Mouse (Mus musculus) splenic B cell, adult 2 months (primary cell): Measurements from ENCODE around the gene Gm17359.

Experiments used
- DNase-seq: peaks from one replicate; pipeline ENCODE4 v3.0.0-alpha.2; 2011; ENCODE audit warnings: low read depth, low spot score
- H3K27me3 ChIP-seq: 2 replicates; pipeline ENCODE4 v1.6.1; 2012; ENCODE audit warnings: mild to moderate bottlenecking, low read length, moderate library complexity, mixed read lengths; ENCODE audit not compliant: control insufficient read depth, poor library complexity, insufficient read depth, severe bottlenecking
- H3K36me3 ChIP-seq: 2 replicates; pipeline ENCODE4 v1.6.1; 2012; ENCODE audit warnings: mild to moderate bottlenecking, low read length, moderate library complexity, mixed read lengths; ENCODE audit not compliant: control insufficient read depth, poor library complexity, insufficient read depth, severe bottlenecking

Gm17359 gene

GRCm38 (mm10) chr3:79336044-79336766 is at the start of gene Gm17359:
Gene Gm17359 (plus strand): TSS chr3:79336661.
- Histone ChIP-seq H3K36me3 (no peaks in the 10 kb centered on the region), H3K27me3 (no peaks in the 10 kb centered on the region)
- no peak for DNase-seq

GRCm38 (mm10) chr3:79287108-79287576 is 49.3 kb upstream of the Gm17359 start:
- Histone ChIP-seq H3K27me3 (no peaks in the 10 kb centered on the region; the same call in 1 of the 2 replicates), H3K36me3 (no peaks in the 10 kb centered on the region)
- DNase-seq: peak; percentile 93

DNA sequence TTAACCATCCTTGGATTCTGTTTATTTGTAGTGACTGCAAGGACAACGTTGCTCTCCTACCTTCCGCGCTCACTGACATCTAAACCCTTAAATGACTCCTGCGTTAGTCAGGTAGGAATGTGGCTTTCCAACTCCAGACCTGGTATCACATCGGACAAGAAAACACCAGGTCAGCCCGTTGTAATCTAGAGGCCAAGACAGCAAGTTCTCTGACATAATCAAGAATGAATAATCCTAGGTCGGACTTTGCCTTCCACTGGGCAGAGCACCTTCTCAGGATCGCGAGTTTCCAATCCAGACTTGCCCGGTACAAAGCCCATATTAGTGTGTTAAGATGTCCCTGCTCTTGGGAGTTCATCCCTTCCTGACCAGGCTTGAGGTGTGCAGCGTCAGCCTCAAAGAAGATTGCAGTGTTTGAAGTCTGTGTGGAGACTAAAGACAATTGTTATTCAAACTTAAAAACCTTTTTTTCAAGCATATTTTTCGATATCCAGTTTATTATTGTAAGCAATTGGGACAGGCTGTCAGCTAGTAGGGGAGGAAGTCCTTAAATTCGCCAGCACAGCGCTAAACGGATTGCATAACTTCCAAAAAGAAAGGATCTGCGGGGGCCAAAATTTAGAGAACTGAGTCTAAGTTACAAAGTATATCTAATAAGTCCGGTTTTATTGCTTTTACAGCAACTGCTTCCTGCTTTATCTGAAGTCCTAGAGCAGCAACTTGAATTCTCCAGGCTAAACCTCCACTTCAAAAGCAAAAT is 48.6 kb upstream of the Gm17359 start:
- Histone ChIP-seq H3K27me3 (no peaks in the 10 kb centered on the region; the same call in 1 of the 2 replicates), H3K36me3 (no peaks in the 10 kb centered on the region)
- DNase-seq: peak; percentile 6

DNA sequence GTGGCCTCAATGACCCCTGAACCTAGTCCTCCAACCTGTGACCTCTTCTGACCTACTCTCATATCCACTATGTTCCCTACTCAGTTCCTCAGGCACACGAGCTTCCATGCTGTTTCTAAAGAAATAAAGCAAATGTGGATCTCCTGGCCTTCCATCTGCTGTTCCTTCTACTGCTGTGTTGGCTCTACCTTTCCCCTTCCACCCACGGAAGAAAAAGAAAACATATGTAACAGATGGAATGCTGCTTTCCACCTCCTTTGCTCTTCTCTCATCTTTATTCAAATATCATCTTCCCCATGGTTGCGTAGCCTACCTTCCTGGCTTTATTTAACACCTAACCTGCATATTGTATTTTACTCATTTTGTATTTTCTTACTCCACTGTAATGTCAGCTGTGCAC is 47.4 kb upstream of the Gm17359 start:
- Histone ChIP-seq H3K36me3 (no peaks in the 10 kb centered on the region), H3K27me3 (no peaks in the 10 kb centered on the region; the same call in 1 of the 2 replicates)
- DNase-seq: no peak

GRCm38 (mm10) chr3:79293023-79293422 is 43.4 kb upstream of the Gm17359 start:
- Histone ChIP-seq H3K36me3 (no peaks in the 10 kb centered on the region), H3K27me3 (no peaks in the 10 kb centered on the region)
- DNase-seq: no peak

- no peaks in the 10 kb centered on the region for H3K27me3 ChIP-seq
- no peak for DNase-seq
- H3K36me3 ChIP-seq: no peaks in the 10 kb centered on the region
Measured at GRCm38 (mm10) chr3:79294701-79295100, 41.8 kb upstream of the Gm17359 start.

- H3K27me3 ChIP-seq: no peaks in the 10 kb centered on the region
- DNase-seq: no peak
- H3K36me3 ChIP-seq: no peaks in the 10 kb centered on the region
Measured at GRCm38 (mm10) chr3:79296049-79296448, 40.4 kb upstream of the Gm17359 start.

GRCm38 (mm10) chr3:79296586-79296985 is 39.9 kb upstream of the Gm17359 start:
- DNase-seq: no peak
- Histone ChIP-seq H3K36me3 (no peaks in the 10 kb centered on the region), H3K27me3 (no peaks in the 10 kb centered on the region)

DNA sequence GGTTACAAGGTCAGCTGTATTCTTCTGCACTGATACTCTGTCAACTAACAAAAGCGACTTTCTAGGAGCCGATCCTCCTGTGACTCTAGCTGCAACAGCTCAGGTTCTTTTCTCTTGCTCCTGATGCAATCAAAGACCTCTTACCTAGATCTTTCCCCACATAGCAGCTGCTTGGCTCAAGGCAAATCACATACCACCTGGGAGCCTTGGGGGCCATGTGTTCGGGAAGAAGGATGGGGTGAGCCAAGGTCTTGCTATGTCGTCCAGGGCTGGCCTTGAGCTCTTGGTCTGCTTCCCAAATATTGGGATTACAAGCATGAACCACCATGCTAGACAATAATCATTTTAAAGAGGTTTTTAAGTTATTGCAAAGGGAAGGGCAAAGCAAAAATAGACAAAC is 39.2 kb upstream of the Gm17359 start:
- no peak for DNase-seq

DNA sequence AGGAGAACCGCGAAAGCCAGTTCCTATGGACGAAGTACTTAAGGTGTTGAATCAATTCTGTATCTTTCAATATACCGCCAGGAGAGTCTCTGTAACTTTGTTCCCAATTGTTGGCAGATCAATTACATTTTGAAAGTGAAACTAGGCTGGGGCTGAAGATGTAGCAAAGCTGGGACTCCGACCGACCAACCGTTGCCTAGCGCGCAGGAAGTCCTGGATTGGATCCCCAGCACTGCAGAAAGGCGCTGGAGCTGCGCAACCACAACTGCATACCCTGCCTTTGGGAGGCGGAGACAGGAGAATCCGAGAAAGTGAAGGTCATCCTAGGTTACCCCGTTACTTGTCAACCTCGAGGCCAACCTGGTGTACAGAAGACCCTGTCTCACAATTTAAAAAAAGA is 37.1 kb upstream of the Gm17359 start:
- peaks cover 1% of the 10 kb centered on the region; the same call in 1 of the 2 replicates for H3K27me3 ChIP-seq
- DNase-seq: no peak
- no peaks in the 10 kb centered on the region for H3K36me3 ChIP-seq

More for the DNA sequence above, 39.2 kb upstream of the Gm17359 start:
- H3K36me3 ChIP-seq: no peaks in the 10 kb centered on the region
- no peaks in the 10 kb centered on the region for H3K27me3 ChIP-seq

DNA sequence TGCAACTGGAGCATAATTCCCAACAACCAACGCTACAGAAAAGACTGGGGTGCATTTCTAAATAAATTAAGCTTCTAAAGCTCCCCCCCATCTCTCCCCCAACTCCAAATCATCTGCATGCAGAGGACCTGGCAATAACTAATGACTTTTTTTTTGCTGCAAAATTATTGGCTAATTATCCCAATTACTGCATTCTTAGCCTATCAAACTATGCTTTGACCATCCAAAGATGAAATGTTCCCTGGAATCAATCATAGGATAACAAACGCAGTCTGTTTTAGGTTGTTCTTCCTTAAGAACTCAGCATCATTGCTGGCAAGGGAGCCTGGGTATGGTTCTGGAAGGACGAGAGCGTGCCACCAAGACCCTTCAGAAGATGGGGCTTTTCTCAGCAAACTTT is 27.9 kb upstream of the Gm17359 start:
- no peak for DNase-seq
- H3K36me3 ChIP-seq: no peaks in the 10 kb centered on the region
- no peaks in the 10 kb centered on the region for H3K27me3 ChIP-seq

- Histone ChIP-seq H3K36me3 (no peaks in the 10 kb centered on the region), H3K27me3 (no peaks in the 10 kb centered on the region)
- DNase-seq: no peak
Measured at GRCm38 (mm10) chr3:79310184-79310583, 26.3 kb upstream of the Gm17359 start.

DNA sequence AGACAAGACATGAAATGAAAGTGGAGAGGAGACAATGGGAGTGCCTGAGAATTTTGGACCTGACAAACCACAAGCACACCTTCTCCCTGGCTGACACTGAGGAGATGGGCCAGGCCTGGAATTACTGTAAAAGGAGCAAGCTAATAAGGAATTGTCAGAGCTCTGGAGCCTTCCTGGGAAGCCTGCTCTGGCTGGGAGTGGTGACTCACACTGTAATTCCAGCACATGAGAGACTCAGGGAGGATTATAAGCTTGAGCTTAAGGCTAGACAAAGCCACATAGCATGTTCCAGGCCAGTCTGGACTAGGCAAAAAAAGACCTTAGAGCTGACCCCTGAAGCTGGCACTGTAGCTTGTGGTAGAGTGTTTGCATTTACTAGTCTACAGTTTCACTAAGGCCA is 24.6 kb upstream of the Gm17359 start:
- DNase-seq: no peak
- Histone ChIP-seq H3K36me3 (no peaks in the 10 kb centered on the region), H3K27me3 (no peaks in the 10 kb centered on the region)

DNA sequence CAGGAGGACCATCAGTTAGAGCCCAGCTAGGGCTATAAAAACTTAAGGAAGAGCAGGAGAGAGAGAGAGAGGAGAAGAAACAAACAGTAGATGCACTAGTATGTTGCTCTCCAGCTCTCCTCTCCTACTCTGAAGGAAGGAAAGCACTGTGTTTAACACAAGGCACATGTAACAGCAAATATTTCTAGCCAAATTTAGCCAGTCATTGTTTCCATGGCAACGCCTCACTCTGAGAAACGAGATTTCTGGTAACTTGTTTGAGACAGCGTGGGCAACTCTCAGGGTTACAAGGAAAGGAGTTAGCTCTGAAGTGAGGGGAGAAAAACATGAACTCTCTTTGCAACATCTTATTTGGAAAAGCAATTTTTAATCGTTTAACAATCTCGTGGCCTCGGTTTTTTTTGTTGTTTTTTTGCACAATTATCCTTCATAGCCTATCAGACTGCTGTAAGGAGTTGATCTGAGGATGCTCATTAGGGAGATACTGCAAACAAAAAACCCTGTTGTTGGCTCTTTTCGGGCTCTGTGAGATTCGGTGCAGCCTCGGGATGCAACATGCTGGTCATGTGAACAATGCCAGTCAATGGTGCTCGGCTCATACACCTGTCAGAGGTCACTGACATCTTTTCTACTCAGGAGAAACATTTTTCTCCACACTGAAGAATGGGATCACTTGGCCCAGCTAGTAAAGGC is 22.3 kb upstream of the Gm17359 start:
- DNase-seq: no peak
- H3K27me3 ChIP-seq: no peaks in the 10 kb centered on the region

More for the DNA sequence above, 22.3 kb upstream of the Gm17359 start:
- H3K36me3 ChIP-seq: no peaks in the 10 kb centered on the region
